ENCODE assay signal across 8 mouse cellular contexts in genomic region chr5:136251004-136251403, GRCm38 (mm10).
DNase-seq lines count a peak whose midpoint lies in the region.

No protein-coding gene starts in this region.

- DNase-seq in cerebellum, adult 11 months: peak; percentile 20
- no peak for DNase-seq in cerebellum, adult 11-12 months
- DNase-seq in kidney, adult 18-20 months: peak; percentile 33
- no peak for DNase-seq in kidney, postnatal 14 days
- DNase-seq in urinary bladder, postnatal 14 days (ENCODE audit: low spot score): peak; percentile 22
- DNase-seq in urinary bladder, adult 18-20 months (ENCODE audit: low spot score in 2 of 2): no peak
- DNase-seq in lung, postnatal 14 days: peak; percentile 50
- no peak for DNase-seq in ovary, postnatal 10 days (ENCODE audit: low spot score)

Comparison
In these comparisons a context has a peak if more than half of its experiments do, and no peak if none do; other contexts are left out.
1. DNase-seq: peak in cerebellum, adult 11 months (single experiment), kidney, adult 18-20 months (single experiment), urinary bladder, postnatal 14 days (single experiment) and lung, postnatal 14 days (single experiment); none in cerebellum, adult 11-12 months (single experiment), kidney, postnatal 14 days (single experiment), urinary bladder, adult 18-20 months (0 of 2) and ovary, postnatal 10 days (single experiment).